Mouse (Mus musculus): Measurements from ENCODE around the gene Efcab6.

DNA sequence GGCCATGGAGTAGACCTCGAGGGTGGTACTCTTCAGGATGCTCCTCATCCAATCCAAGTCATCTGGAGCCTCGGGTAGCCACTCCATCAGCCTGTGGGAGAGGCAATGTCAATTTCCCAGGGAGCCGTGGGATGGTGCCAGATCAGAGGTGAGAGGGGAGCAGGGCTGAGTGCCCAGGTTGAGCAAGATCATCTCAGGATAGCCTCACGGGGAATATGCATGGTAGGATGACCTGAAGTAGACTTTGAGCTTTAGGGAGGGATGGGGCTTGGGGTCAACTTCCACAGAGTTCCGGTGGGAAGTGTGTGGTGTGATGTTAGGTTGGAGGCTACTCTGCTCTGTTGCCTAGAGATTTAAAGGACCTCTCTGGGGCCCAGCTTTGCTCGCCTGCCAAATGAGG lies 48.7 kb upstream of the Efcab6 start:
- TF ChIP-seq CTCF (IDR thresholded peaks at IDR 0.05; ENCODE audit: borderline replicate concordance, extremely low read depth, insufficient read depth, insufficient read length) (no peak), POLR2A (IDR thresholded peaks at IDR 0.05; ENCODE audit: borderline replicate concordance, extremely low read depth, insufficient read depth, insufficient read length, poor library complexity, severe bottlenecking) (no peak)

Measured in brain, embryonic 14.5 days (tissue).